Mouse (Mus musculus) c-Kit-negative CD71-positive TER-119-positive erythroid progenitor cells, embryonic 14.5 days (primary cell): ENCODE measurements around the gene Mdga1.

Source experiments
- DNase-seq: peaks from one replicate; pipeline ENCODE4 v3.0.0-alpha.2; 2013; ENCODE audit warnings: low read depth, low spot score

Mdga1 gene

DNA sequence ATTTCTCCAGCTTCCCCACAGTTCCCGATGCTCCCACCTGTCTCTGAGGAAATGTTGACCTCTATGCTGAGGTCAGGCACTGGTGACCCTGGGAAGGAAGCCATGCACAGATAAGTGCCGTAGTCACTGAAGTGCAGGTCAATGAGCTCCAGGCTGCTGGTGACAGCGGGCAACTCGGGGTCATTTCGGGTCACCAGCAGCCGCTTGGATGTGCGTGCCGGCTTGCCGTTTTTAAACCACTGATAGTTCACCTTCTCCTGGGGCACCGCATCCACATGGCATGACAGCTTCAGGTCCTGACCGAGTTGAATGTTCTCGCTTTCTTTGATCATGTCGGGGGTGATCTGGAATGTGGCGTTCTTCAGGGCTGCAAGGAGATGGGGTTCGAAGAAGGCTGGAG lies 123.6 kb downstream of the Mdga1 start:
- DNase-seq: no peak

DNA sequence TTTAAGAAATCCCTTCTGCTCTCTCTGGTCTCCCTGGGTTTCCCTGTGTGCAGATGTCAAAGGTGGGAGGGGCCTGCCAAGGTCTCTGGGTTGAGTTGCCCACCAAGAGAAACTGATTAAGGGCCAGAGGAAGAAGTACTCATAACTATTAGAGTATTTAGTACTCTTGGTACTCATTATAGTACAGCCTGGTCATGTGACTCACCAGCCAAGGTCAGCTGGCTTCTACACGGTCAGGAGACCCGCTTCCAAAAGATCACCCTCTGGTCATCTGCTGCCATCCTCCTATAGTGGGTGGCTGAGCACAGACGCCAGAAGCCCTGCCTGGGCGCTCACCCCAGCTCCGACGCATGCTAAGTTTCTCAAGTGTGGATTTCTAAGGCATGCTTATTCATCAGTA lies 124.9 kb downstream of the Mdga1 start:
- no peak for DNase-seq

DNA sequence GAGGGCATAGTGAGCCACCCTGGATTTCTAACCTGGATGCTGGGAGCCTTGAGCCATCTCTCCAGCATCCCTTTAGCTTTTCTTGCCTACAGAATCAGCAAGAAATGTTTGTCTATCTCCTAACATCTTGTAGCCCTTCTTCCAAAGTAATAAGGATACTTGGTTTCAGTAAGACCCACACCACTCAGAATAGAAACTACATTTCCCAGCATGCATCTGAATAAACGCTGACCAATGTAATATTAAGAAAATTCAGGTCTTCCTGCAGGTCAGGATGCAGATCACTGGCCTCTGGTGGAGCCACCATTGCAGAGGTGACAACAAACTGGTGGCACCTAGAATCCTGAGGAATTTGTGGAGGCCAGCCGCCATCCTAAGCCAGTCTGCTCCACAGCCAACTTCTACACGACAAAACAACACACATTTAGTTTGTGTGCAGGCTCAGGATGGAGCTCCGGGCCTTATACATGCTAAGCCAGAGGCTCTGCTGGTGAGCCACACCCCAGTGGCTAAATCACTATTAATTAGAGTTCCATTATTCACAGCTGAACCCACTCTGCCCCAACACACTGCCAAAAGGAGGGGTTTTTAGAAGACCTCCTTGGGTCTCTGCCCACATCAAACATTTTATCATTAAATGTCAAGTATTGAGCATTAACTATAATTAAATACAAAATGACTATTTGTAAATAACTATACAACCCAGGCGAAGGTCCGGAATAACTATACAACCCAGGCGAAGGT lies 126.3 kb downstream of the Mdga1 start:
- no peak for DNase-seq

DNA sequence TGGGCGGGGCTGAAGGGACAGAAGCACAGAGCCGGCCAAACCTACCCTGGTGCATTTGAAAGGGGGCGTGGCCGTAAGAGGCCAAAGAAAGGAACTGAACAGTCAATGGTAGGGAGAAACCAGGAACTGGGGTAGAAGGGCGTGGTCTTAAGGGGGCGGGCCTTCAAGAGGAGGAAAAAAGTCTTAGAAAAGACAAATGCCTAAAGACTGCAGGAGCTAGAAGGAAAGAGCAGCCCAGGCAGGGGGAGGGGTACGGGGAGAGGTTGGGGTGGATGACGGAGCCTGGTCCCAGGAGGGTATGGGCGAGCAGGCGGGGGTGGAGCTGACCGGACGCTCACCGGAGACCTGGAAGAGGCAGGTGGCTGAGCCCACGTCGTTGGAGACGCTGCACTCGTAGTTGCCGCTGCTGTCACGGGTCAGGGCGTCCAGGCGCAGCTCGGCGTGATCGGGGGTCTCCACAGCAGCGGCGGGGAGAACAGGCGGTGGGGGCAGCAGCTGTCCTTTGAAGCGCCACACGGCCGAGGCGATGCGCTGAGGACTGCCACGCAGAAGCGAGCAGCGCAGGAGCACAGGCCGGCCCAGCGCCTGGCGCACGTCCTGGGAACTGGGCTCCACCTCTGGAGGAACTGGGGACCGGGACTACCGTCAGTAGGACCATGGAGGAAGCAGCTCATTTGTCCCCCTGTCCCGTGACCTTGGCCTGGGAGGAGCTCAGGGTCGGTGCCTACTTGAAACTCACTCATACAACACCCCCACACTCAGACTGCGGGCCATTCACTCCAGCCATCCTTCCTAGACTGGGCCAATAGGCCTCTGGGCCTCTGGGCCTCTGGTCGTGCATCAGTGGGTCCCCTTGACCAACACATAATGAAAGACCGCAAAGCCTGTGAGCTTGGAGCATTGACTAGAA lies 127.9 kb downstream of the Mdga1 start:
- DNase-seq: no peak

DNA sequence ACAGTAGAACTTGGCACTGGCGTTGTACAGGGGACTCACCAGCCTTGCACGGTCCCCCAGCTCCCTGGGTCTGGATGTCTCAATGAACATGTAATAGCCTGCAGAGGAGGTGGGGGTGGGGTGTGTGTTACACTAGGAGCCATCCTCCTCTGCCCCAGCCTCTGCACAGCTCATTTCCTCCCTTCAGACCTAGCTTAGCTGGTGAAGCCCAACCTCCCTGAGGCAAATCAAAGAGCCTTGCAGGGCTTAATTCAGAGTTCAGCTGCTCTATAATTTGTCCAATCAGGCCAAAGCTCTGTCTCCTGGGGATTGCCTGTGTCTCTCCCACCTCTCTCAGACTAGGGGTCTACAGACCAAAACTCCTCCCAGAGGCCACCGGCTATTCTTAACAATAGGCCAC lies 131.9 kb downstream of the Mdga1 start:
- DNase-seq: no peak

DNA sequence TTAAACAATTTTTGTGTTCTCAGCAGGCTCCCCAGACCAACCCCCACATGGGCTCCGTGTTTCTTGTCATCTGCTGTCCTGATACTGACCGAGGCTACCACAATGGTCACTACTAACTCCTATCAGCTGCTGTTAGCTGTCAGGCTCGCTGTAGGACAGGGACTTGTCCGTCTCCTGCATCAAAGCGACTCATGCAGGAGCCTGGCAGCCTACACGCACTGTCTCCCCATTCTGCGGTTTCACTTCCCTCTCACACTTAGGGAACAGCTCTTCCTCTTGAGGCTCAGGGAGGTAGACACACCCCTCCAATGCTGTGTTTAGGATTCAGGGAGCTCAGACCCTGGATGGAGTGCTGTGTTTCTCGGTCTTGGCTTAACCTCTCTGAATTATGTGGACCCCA lies 132.4 kb downstream of the Mdga1 start:
- no peak for DNase-seq

DNA sequence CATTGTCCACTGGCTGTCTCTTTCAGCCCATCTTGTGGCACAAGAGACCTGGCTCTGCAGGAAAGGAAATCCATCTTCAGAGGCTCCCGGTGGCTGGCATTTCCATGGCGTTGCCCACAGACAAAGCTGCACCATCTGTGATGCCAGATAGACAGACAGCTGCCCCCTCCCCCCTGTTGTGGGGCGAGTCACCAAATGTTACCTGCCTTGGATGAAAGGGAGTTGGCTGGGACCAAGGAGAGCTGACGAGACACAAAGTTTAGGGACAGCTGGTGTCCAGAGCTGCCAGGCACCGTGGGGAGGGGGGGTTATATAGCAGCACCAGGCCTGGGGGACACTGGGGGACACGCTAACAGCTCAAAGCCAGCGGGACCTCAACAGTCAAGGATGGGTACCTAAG lies 135.1 kb downstream of the Mdga1 start:
- DNase-seq: no peak

DNA sequence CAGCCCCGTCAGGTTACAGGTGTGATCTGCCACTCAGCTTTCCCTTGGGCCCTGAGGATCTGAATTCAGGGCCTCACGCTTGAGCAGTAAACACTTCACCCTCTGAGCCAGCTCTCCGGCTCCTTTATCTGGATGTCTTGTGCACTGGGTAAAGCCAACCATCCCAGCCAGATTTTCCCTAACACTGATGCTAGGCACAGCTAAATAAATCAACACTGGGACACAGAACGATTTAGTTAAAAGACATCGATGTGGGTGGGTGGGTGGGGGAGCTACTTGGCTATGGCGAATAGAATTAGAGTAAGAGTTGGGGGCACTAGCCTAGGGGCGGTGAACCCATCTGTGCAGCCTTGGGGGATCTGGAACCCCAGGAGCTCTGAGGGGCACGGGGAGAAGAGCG lies 135.6 kb downstream of the Mdga1 start:
- no peak for DNase-seq

DNA sequence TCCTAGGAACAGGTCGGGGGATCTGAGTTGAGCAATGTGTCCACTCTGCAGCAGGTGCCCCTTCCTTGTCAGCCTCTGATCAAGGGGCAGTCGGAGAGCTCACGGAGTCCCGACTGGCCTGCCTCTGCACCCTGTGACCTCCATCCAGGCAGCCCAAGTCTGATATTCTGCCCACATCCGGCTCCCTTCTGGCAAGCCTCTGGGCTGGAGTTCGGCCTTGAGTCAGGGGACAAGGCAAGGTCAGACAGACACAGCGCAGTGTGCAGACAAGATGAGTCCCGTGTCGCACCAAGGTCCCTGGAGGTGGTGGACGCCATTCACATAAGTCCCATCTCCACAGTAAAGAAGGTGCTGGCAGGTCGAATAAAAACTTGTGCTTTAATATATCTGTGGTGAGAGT lies 138.2 kb downstream of the Mdga1 start:
- DNase-seq: no peak

DNA sequence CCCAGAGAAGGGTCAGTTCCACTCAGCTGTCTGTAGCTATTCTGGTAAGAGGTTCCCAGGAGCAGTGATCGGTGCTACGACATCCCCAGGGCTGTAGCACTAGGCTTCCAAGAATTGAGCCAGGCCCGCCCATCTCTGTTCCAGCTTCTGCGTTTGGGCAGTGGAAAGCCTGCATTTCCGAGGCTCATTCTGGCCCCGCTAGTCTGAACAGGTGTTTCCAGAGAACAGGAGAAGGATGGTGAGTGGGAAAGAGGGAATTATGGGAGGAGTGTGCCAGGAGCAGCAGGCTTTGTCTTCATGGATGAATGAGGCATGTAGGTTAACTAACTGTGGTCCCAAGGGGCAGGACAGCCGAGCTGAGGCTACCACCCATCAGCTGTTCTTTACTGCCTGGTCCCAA lies 140.8 kb downstream of the Mdga1 start:
- no peak for DNase-seq

DNA sequence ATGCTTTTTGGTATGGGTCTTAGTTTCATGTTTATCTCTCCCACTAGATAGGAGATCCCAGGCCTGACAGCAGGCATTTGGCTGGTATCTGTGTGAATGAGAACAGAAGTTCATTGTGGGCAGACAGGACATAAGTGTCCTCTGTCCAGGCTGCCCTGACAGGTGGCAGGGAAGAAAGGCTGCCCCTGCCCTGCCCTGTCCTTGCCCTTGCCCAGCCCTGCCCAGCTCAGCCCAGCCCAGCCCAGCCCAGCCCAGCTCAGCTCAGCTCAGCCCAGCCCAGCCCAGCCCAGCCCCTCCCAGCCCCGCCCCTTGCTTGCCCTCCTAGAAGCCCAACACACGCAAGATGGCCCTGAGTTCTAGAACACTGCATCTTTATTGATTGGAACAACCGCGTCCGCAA lies 142.3 kb downstream of the Mdga1 start:
- DNase-seq: no peak

DNA sequence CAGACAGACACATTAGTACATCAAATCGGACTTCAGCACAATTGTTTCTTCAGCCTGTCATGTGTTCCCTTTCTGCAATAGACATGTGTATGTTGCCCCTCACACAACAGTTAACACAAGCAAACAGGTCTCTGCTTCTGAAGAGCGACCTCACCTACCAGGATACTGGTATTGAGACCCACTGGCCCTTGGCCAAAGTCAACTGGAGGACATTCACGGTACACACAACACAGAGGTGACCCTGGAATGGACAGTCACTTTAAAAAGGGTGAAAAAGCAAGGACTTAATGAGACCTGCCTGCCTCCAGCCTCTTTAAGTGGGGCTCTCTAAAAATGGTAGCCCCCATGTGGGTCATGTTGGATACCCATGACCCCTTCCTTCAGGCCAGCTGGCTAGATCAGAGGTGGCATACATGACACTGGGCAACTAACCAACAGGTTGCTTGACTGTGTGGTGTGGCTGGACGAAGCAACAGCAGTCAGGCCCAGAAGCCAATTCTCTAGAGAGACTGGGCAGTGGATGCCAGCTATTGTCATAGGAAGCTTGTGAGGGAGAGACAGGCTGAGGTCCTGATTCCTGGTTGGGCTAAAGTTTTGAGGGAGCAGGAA lies 145.3 kb downstream of the Mdga1 start:
- no peak for DNase-seq

DNA sequence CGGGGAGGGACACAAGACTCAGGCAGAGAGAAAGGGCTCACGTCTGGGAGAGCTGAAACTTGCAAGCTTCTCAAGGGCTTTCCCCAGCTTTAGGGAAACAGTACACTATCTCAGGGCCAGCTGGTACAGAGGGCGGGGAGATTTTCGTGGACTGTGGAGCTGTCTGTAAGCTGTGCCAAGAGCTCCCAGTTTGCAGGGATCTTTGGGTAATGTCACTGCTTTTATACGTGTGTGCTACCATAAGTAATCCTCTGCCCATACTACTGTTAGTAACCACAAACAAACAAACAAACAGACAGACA lies 145.7 kb downstream of the Mdga1 start:
- DNase-seq: no peak

DNA sequence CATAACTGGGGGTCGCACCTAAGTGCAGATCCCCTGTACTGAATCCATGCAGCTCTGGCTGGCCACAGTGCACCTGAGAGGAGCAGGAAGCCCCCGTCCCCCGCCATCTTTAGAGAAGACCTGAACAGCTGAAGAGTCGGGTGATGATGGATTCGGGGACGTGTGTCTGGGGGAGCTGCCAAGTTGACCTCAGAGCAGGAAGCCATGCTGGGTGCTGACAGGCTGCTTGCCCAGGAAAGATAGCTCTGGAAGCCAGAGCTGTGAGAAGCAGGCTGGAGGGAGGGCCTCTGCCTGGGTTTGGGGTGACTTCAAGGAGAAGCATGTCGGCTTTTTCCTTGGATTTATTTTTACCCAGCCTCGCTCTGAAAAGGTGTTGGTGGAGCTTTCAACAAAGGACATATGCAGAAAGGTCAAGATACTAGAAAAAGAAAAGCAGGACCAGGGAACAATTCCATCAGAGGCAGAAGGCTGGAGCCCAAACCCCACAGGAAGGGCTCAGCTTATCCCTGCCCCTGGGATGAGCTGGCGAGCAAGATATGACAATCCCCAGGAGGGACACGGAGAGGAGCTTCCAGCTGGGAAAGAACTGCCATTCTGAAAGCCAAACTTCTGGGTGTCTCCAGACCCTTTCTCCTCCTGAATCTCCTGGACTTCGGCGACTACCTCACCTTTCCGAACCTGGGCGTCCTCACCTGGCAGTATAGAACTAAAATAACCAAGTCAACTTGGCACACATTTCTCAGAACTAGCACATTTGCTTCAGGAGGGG lies 146.3 kb downstream of the Mdga1 start:
- no peak for DNase-seq

DNA sequence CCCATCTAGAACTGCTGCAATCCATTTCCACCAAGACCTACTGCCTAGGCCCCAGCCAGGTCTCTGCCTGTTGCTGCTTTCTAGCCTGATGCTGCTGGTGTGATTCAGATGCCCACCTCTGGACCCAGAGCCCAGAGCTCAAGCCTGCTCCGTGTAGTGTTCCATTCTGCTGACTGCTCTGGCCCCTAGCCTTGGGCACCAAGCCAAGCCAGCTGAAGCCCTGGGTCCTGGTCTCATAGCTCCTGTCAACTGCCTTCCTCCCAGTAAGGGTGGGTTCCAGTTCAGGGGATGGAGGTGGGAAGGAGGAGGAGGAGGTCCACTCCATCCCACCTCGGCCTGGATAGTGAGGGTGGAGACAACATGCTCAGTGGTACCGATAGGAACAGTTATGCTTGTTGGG lies 150.3 kb downstream of the Mdga1 start:
- DNase-seq: no peak

DNA sequence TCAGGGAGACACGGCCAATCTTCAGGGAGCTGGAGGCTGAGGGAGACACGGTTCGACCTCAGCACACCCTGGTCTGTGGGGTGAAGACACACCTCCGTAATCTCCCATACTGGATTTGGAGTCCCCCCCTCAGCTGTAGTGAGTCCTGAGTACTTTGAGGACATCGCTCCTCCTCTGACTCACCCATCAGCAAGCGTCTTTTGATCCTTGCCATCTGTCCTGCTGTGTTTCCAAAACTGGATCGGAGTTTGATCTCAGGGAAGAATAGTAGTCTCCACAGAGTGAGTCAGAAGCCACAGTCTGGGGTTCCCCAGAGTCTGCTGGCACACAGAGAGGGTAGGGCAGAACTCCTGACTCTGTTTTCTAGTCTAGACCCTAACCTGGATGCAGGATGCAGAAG lies 150.9 kb downstream of the Mdga1 start:
- DNase-seq: no peak

DNA sequence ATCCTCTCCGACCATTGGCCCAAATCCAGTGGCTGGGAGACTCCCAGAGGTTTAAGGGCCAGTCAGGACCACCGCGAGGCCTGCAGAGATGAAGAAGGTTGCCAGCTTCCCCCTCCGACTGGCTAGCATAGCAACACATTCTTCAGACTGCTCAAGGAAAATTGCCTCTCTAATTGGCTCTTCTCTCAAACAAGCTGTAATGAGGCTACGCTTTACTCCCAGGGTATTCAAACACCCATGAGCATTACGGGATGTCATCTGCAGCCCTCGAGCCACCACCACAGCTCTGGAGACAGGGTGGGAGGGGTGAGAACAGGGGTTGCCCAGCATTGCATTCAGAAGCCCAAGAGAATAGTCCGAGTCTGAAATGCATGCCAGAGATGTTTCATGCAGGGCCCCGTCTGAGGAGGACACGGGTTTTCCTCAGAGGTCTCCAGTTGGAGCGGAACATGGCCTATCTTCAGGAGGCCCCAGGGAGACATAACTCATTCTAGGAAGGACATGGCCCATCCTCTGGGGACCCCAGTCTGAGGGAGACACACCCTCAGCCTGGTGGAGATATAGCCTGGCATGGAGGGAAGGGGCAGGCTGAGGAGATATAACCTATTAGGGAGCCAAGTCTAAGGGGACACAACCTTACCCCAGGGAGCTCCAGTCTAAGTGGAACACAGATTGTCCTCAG lies 151.5 kb downstream of the Mdga1 start:
- no peak for DNase-seq

DNA sequence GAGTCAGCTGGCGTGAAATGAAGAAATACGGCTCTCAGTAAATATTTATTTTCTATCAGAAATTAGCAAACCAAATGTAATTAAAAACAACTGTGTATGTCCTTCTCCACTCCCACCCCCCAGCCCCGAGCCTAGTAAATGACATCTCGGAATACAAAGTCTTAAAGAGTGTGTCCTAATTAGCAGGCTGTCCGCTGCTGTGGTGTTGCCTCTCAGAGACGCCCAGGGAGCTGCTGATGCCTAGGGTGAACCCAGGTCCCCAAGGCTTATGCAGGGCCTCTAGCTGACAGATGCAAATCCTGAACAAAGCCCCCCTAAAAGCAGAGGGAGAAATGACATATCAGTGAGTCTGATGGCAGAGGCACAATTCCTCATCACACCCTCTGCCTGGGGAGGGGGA lies 155.1 kb downstream of the Mdga1 start:
- no peak for DNase-seq

DNA sequence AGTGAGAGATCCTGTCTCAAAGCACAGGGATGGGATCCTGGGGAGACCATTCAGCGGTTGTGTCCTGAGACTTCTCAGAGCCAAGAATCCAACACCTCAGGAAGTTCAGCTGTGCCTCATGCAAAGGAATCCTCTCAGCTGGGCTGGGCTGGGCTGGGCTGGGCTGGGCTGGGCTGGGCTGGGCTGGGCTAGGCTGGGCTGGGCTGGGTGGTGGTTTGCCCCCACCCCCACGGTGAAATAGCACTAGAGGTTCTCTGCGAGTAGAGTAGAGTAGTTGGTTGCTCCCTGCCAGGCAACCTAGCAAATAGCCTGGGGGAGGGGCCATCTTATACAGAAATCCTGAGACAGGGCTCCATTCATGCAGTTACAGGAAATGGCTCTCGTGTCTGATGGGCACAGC lies 156.6 kb downstream of the Mdga1 start:
- no peak for DNase-seq

DNA sequence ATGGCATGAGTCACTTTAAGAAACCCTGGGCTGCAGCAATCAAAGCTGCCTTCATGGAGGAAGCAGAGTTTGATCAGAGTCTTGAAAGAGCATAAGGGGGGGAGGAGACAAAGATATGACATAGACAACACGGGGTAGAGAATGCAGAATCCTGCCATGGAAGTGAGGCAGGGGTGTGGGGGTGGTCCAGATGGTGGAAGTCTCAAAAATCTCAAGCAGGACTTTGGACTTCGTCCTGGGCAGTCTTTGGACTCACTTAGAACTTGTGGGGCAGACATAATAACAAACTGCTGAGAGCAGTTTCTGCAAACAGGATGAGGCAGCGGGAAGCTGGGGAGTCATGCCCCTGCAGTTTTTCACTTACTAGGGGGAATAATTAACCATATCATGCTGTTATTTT lies 166.3 kb downstream of the Mdga1 start:
- DNase-seq: no peak

DNA sequence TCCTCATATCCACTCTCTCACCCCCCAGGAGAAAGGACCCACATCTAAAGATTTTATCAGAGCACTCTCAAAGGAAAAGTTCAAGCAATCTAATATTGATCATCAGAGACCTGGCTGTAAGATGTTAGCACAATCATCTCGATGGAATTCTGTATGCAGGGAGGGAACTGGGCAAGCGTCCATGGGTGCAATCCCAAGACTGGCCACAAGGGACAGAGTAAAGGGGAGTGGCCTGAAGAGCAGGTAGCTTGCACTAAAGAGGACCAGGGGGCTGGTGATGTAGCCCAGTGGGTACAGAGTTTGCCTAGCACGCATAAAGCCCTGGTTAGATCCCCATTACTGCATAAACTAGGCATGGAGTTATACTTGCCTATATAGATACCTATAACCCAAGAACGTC lies 168.5 kb downstream of the Mdga1 start:
- DNase-seq: peak; percentile 33

DNA sequence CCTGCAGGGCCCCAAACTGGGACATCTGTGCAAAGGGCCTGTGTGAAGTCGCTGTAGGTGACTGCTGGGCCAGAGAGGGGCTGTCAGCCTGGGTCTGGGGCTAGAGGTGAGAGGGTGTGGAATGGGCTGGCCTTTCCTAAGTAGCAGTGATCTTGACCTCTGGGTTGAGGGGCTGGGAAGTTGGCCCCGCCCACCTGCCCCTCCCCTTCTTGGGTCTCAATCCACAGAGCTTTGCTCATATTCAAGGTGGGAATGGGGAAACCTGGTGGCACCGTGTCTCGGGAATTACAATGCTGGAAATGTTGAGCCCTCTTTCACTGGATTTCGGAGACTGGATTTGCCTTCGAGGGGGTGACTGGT lies 169.8 kb downstream of the Mdga1 start:
- no peak for DNase-seq
